Mouse (Mus musculus) cerebellum, adult 2 months (tissue): ENCODE data around the gene Lrig2. TPM values are rescaled to one million over a fixed set of nuclear protein-coding genes. Genes with fewer than 3 reads are reported as not detected.

Source experiments
- DNase-seq, 2 experiments: peaks; one replicate each; pipeline ENCODE4 v3.0.0; 2021
- H3K27ac ChIP-seq: fragments of 200-500 bp; 2 replicates; pipeline ENCODE4 v1.5.1; 2012; ENCODE audit warnings: low read length, control low read depth, inconsistent platforms; ENCODE audit not compliant: insufficient read depth
- H3K27me3 ChIP-seq: fragments of 200-500 bp; 2 replicates; pipeline ENCODE4 v1.6.1; 2012; ENCODE audit warnings: inconsistent platforms, mild to moderate bottlenecking, low read length, moderate library complexity; ENCODE audit not compliant: control insufficient read depth, insufficient read depth
- H3K4me1 ChIP-seq: fragments of 200-500 bp; 2 replicates; pipeline ENCODE4 v1.6.1; 2011; ENCODE audit warnings: low read length; ENCODE audit not compliant: control insufficient read depth, insufficient read depth
- H3K4me3 ChIP-seq: fragments of 200-500 bp; replicated peaks from 2 replicates; pipeline ENCODE3; 2011; ENCODE audit warnings: mild to moderate bottlenecking, low read depth, low read length, control low read depth; ENCODE audit not compliant: insufficient read depth
- CTCF ChIP-seq: fragments of 200-500 bp; IDR thresholded peaks from 2 replicates; pipeline ENCODE4 v1.5.1; 2011; ENCODE audit warnings: low read depth, mild to moderate bottlenecking, control low read depth, low read length, moderate library complexity, borderline replicate concordance; ENCODE audit not compliant: insufficient read depth
- POLR2A ChIP-seq: fragments of 200-500 bp; IDR thresholded peaks from 2 replicates; pipeline ENCODE4 v1.6.1; 2011; ENCODE audit warnings: low read length, control low read depth, borderline replicate concordance; ENCODE audit not compliant: insufficient read depth
- WGBS: fragments of 180-500 bp; shearing (Covaris S2); methylation state at CpG from one replicate; pipeline ENCODE4 v1.1.7; 2018; 5-methylcytosine and 5-hydroxymethylcytosine counted together
- polyA plus RNA-seq: library from polyadenylated mRNA; depleted of rRNA; stranded (reverse); fragments of >200 nt; gene quantifications from 2 replicates; pipeline ENCODE4 v1.2.3, GENCODE M21; 2012

Lrig2 gene
- polyA plus RNA-seq, 1 experiment: 22.3 TPM

DNA sequence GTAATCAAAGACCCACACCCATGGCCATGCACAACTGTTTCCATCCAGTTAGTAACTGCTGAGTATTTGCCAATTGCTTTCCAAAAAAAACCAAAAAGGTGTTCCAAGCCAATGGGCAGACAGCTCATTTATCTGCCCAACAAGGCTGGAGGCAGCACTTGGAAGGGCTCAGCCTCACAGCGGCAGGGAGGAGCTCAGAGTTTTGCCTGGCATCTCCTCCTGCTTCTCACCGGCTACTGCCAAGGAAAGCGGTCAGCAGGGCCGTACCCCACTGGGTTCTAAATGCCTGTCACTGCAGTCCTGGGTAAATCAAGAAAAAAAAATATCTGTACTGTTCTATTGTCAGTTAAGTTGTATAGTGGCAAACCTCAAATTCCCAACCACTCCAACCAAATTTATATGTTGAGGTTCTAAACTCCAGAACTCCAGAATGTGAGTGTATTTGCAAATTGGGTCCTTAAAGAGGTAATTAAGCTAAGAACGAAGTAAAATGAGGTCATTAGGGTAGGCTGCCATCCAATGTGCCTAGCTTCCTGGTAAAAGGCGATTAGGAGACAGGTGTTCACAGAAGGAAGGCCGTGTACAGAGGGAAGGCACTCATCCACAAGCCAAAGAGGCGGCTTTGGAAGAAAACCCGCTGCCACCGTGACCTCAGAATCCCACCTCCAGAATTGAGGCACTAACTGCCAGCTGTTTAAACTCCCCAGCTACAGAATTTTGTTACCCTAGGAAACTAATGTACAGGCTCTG is 112.2 kb downstream of the Lrig2 start:
- peaks cover 2% of the 10 kb centered on the region; the same call in 1 of the 2 replicates for H3K27me3 ChIP-seq
- H3K4me1 ChIP-seq: peaks cover 19% of the 10 kb centered on the region
- DNase-seq: peak; percentile 78 to 90
- 10% methylated on average over 10 of the region's 10 CpGs for WGBS
- H3K27ac ChIP-seq: no peak overlapping the region
- H3K4me3 ChIP-seq: no peak overlapping the region
- TF ChIP-seq POLR2A: no peak
- TF ChIP-seq CTCF: no peak

GRCm38 (mm10) chr3:104397316-104397715 is 114.4 kb downstream of the Lrig2 start:
- DNase-seq: peak; percentile 37 to 50
- TF ChIP-seq CTCF (no peak), POLR2A (no peak)
- Histone ChIP-seq H3K4me1 (peaks cover 19% of the 10 kb centered on the region), H3K27ac (no peak overlapping the region), H3K27me3 (peaks cover 2% of the 10 kb centered on the region; the same call in 1 of the 2 replicates), H3K4me3 (no peak overlapping the region)
- WGBS: 27% methylated on average over 9 of the region's 9 CpGs

DNA sequence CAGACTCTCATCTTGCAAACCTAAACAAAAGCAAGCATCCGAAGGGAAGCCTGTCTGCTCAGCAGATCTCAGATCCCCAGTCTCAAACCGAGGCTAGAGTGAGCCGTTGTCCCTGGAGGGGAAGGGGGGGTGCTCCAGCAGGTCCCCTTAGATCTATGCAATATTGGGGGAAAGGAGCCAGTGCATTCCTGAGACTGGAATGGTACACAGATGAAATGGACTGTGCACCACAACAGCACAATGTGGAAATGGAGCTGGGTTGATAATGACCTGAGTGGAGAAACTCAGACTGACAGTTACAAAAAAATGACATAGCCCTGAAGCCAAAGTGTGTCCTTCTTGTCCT is 115.0 kb downstream of the Lrig2 start:
- no peak overlapping the region for H3K4me3 ChIP-seq
- H3K27ac ChIP-seq: no peak overlapping the region
- no peak for DNase-seq
- H3K27me3 ChIP-seq: peaks cover 2% of the 10 kb centered on the region; the same call in 1 of the 2 replicates
- peaks cover 19% of the 10 kb centered on the region for H3K4me1 ChIP-seq
- WGBS: 1% methylated on average over 3 of the region's 3 CpGs
- TF ChIP-seq POLR2A (no peak), CTCF (no peak)

- no peak for TF ChIP-seq POLR2A
- Histone ChIP-seq H3K27me3 (0 out of 2 replicates have a peak, but pooled peaks cover 2% of the 10 kb centered on the region), H3K4me3 (no peak overlapping the region), H3K27ac (no peak overlapping the region), H3K4me1 (peaks cover 19% of the 10 kb centered on the region)
- 5% methylated on average over 11 of the region's 11 CpGs for WGBS
- peak; percentile 79 to 86 for DNase-seq
Measured at GRCm38 (mm10) chr3:104396067-104396735, 115.5 kb downstream of the Lrig2 start.

- 46% methylated on average over 10 of the region's 10 CpGs for WGBS
- Histone ChIP-seq H3K4me3 (no peak overlapping the region), H3K4me1 (no peaks in the 10 kb centered on the region), H3K27me3 (peaks cover 6% of the 10 kb centered on the region; the same call in 1 of the 2 replicates), H3K27ac (no peak overlapping the region)
- no peak for DNase-seq
- TF ChIP-seq POLR2A (no peak), CTCF (no peak)
Measured at GRCm38 (mm10) chr3:104390072-104390471, 121.6 kb downstream of the Lrig2 start.

GRCm38 (mm10) chr3:104389449-104389848 is 122.3 kb downstream of the Lrig2 start:
- Histone ChIP-seq H3K4me3 (no peak overlapping the region), H3K4me1 (no peaks in the 10 kb centered on the region), H3K27me3 (peaks cover 4% of the 10 kb centered on the region; the same call in 1 of the 2 replicates), H3K27ac (no peak overlapping the region)
- 17% methylated on average over 2 of the region's 2 CpGs for WGBS
- no peak for DNase-seq
- TF ChIP-seq CTCF (no peak), POLR2A (no peak)

DNA sequence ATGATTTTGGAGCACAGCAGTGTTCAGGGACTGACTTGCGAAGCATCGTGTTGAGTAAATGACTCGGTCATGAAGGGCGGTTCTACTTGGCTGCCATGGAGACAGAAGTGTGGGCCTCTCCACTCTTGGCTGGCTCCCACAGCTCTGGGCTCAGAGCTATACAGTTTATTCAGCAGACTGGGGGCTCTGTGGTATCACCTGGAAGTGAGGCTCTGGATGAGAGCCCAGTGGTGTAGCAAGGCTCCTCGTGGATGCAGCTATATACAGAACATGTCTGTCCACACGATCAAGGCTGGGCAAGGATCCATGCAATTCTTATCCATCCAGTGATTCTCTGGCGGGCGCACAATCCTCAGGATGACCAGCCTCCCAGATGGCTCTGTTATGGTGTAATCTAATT is 126.1 kb downstream of the Lrig2 start:
- WGBS: 33% methylated on average over 8 of the region's 8 CpGs
- TF ChIP-seq CTCF: no peak
- 0 out of 2 replicates have a peak, but pooled peaks cover 3% of the 10 kb centered on the region for H3K4me1 ChIP-seq

GRCm38 (mm10) chr3:104383681-104384341 is 127.9 kb downstream of the Lrig2 start:
- Histone ChIP-seq H3K27ac (no peak overlapping the region), H3K4me1 (0 out of 2 replicates have a peak, but pooled peaks cover 3% of the 10 kb centered on the region), H3K27me3 (peaks cover 4% of the 10 kb centered on the region; the same call in 1 of the 2 replicates), H3K4me3 (no peak overlapping the region)
- WGBS: 24% methylated on average over 9 of the region's 9 CpGs
- TF ChIP-seq POLR2A (no peak), CTCF (no peak)
- no peak for DNase-seq

More for the DNA sequence above, 126.1 kb downstream of the Lrig2 start:
- DNase-seq: no peak
- no peak overlapping the region for H3K4me3 ChIP-seq
- no peak overlapping the region for H3K27ac ChIP-seq
- H3K27me3 ChIP-seq: peaks cover 4% of the 10 kb centered on the region; the same call in 1 of the 2 replicates
